Mouse (Mus musculus): Measurements from ENCODE around the gene Prss8. TPM values are rescaled to one million over a fixed set of nuclear protein-coding genes. Genes with fewer than 3 reads are reported as not detected.

The Prss8 gene
- polyA plus RNA-seq, 1 experiment from 2014 or later: 48.8 TPM

GRCm38 (mm10) chr7:127935028-127935722 lies 5.3 kb upstream of the Prss8 start:
- Histone ChIP-seq H3K27me3 (ENCODE audit: insufficient read depth, low read length) (no peaks in the 10 kb centered on the region), H3K4me2 (peak overlapping the region; percentile 97)
- ATAC-seq (ENCODE audit: insufficient read depth): peak; percentile 93

DNA sequence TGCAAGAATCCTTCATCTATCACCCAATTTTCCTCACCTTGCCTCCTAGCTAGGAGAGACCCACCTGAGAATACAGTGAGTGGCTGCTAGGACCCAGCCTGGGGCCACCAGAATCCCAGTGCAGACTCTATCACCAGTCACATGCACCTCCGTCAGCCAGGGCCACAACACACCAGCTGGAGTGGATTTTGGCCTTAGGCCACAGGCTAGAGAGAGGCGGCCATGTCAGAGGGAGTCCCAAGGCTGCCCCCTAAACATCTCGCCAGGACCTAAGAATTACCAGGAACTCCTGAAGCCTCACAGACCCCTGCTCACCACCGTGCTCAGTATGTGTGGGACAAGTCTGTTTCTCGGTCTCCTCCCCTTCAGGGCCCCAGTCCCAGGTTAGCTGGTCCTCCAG lies 4.2 kb upstream of the Prss8 start:
- H3K27me3 ChIP-seq (ENCODE audit: insufficient read depth, low read length): no peaks in the 10 kb centered on the region; the same call in 1 of the 2 replicates
- H3K36me3 ChIP-seq (ENCODE audit: insufficient read depth): no peaks in the 10 kb centered on the region
- no peak for ATAC-seq (ENCODE audit: insufficient read depth)
- TF ChIP-seq CTCF (IDR thresholded peaks at IDR 0.05; ENCODE audit: low read depth): no peak
- DNase-seq: no peak
- WGBS: 69% methylated on average over 5 of the region's 5 CpGs
- no peak overlapping the region for H3K4me3 ChIP-seq (ENCODE audit: low read depth, low read length)
- no peak overlapping the region for H3K4me2 ChIP-seq
- no peak overlapping the region for H3K9ac ChIP-seq
- peaks cover 6% of the 10 kb centered on the region for H3K4me1 ChIP-seq (ENCODE audit: insufficient read depth)
- no peaks in the 10 kb centered on the region for H3K9me3 ChIP-seq (ENCODE audit: low read depth, low read length)
- no peak overlapping the region; the same call in 1 of the 2 replicates for H3K27ac ChIP-seq (ENCODE audit: low read depth)

More at GRCm38 (mm10) chr7:127935028-127935722, 5.3 kb upstream of the Prss8 start:
- Histone ChIP-seq H3K36me3 (ENCODE audit: insufficient read depth) (no peaks in the 10 kb centered on the region), H3K9me3 (ENCODE audit: low read depth, low read length) (no peaks in the 10 kb centered on the region), H3K9ac (peak overlapping the region; percentile 76), H3K4me1 (ENCODE audit: insufficient read depth) (peaks cover 6% of the 10 kb centered on the region), H3K27ac (ENCODE audit: low read depth) (peak overlapping the region; percentile 77; the same call in 1 of the 2 replicates), H3K4me3 (ENCODE audit: low read depth, low read length) (peak overlapping the region; percentile 71)
- WGBS: 6% methylated on average over 32 of the region's 32 CpGs
- peak; percentile 98 for TF ChIP-seq CTCF (IDR thresholded peaks at IDR 0.05; ENCODE audit: low read depth)
- peak; percentile 98 for DNase-seq

GRCm38 (mm10) chr7:127932273-127933031 lies 2.5 kb upstream of the Prss8 start:
- ATAC-seq (ENCODE audit: insufficient read depth): no peak
- 0 out of 2 replicates have a peak, but pooled peaks have one; percentile 3 for TF ChIP-seq CTCF (IDR thresholded peaks at IDR 0.05; ENCODE audit: low read depth)
- Histone ChIP-seq H3K4me3 (ENCODE audit: low read depth, low read length) (no peak overlapping the region), H3K9me3 (ENCODE audit: low read depth, low read length) (no peaks in the 10 kb centered on the region), H3K27me3 (ENCODE audit: insufficient read depth, low read length) (peaks cover 5% of the 10 kb centered on the region; the same call in 1 of the 2 replicates), H3K27ac (ENCODE audit: low read depth) (peak overlapping the region; percentile 85), H3K9ac (no peak overlapping the region), H3K4me1 (ENCODE audit: insufficient read depth) (peaks cover 6% of the 10 kb centered on the region), H3K4me2 (peak overlapping the region; percentile 40), H3K36me3 (ENCODE audit: insufficient read depth) (no peaks in the 10 kb centered on the region)
- peak; percentile 69 for DNase-seq
- 25% methylated on average over 13 of the region's 13 CpGs for WGBS

GRCm38 (mm10) chr7:127931351-127932135 lies 1.6 kb upstream of the Prss8 start:
- ATAC-seq (ENCODE audit: insufficient read depth) (no peak), DNase-seq (peak; percentile 72)
- peak overlapping the region; percentile 11; the same call in 1 of the 2 replicates for H3K9ac ChIP-seq

DNA sequence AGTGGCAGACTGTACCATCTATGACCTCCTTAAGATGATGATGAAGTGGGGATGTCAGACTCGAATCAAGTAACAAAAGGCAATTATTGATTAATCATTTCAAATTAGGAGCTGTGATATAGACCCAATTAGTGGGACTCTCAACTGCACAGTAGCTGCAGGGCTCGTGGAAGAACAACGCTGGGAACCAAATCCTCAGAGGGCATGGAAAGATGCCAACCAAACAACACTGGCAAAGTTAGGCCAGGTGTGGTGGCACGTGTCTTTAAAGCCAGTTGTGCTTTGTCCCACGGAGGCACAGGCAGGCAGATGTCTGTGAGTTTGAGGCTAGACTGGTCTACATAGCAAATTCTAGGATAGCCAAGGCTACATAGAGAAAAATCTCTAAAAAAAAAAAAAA lies 732 bp upstream of the Prss8 start:
- 62% methylated on average over 5 of the region's 5 CpGs for WGBS
- Histone ChIP-seq H3K4me2 (peak overlapping the region; percentile 57), H3K4me3 (ENCODE audit: low read depth, low read length) (no peak overlapping the region), H3K36me3 (ENCODE audit: insufficient read depth) (peaks cover 15% of the 10 kb centered on the region), H3K9me3 (ENCODE audit: low read depth, low read length) (no peaks in the 10 kb centered on the region), H3K9ac (no peak overlapping the region), H3K4me1 (ENCODE audit: insufficient read depth) (peaks cover 6% of the 10 kb centered on the region), H3K27ac (ENCODE audit: low read depth) (peak overlapping the region; percentile 56; the same call in 1 of the 2 replicates), H3K27me3 (ENCODE audit: insufficient read depth, low read length) (peaks cover 5% of the 10 kb centered on the region; the same call in 1 of the 2 replicates)
- TF ChIP-seq CTCF (IDR thresholded peaks at IDR 0.05; ENCODE audit: low read depth): no peak
- ATAC-seq (ENCODE audit: insufficient read depth): no peak
- DNase-seq: no peak

More at GRCm38 (mm10) chr7:127931351-127932135, 1.6 kb upstream of the Prss8 start:
- Histone ChIP-seq H3K27ac (ENCODE audit: low read depth) (peak overlapping the region; percentile 85), H3K4me3 (ENCODE audit: low read depth, low read length) (peak overlapping the region; percentile 10; the same call in 1 of the 2 replicates), H3K4me2 (peak overlapping the region; percentile 40), H3K36me3 (ENCODE audit: insufficient read depth) (peaks cover 6% of the 10 kb centered on the region), H3K4me1 (ENCODE audit: insufficient read depth) (peaks cover 6% of the 10 kb centered on the region), H3K9me3 (ENCODE audit: low read depth, low read length) (no peaks in the 10 kb centered on the region), H3K27me3 (ENCODE audit: insufficient read depth, low read length) (peaks cover 5% of the 10 kb centered on the region; the same call in 1 of the 2 replicates)
- WGBS: 25% methylated on average over 13 of the region's 13 CpGs
- TF ChIP-seq CTCF (IDR thresholded peaks at IDR 0.05; ENCODE audit: low read depth): no peak

- DNase-seq (no peak), ATAC-seq (ENCODE audit: insufficient read depth) (no peak)
- H3K27ac ChIP-seq (ENCODE audit: low read depth): peak overlapping the region; percentile 74
- peak; percentile 20; the same call in 1 of the 2 replicates for TF ChIP-seq CTCF (IDR thresholded peaks at IDR 0.05; ENCODE audit: low read depth)
- peak overlapping the region; percentile 57 for H3K4me2 ChIP-seq
- H3K4me1 ChIP-seq (ENCODE audit: insufficient read depth): peaks cover 12% of the 10 kb centered on the region
- no peaks in the 10 kb centered on the region for H3K9me3 ChIP-seq (ENCODE audit: low read depth, low read length)
- 40% methylated on average over 5 of the region's 5 CpGs for WGBS
- peaks cover 35% of the 10 kb centered on the region for H3K36me3 ChIP-seq (ENCODE audit: insufficient read depth)
- H3K4me3 ChIP-seq (ENCODE audit: low read depth, low read length): peak overlapping the region; percentile 42
- peak overlapping the region; percentile 54; the same call in 1 of the 2 replicates for H3K9ac ChIP-seq
- peaks cover 5% of the 10 kb centered on the region; the same call in 1 of the 2 replicates for H3K27me3 ChIP-seq (ENCODE audit: insufficient read depth, low read length)
These were observed 1.3 kb downstream of the Prss8 start for GRCm38 (mm10) chr7:127928596-127928995.

Data from lung, embryonic 14.5 days (tissue).